Mouse (Mus musculus) kidney, adult 2 months (tissue): ENCODE data around the gene Plac9a.

ENCODE experiments used
- CTCF ChIP-seq: fragments of 200-500 bp; conservative IDR thresholded peaks from 2 replicates; pipeline ENCODE4 v1.5.1; 2011; ENCODE audit warnings: low read depth, mild to moderate bottlenecking, control low read depth, low read length, moderate library complexity, mixed read lengths; ENCODE audit not compliant: insufficient read depth, insufficient read length
- POLR2A ChIP-seq: fragments of 200-500 bp; IDR thresholded peaks from one replicate; pipeline ENCODE4 v1.6.1; 2011; ENCODE audit warnings: low read depth, low read length, control low read depth

DNA sequence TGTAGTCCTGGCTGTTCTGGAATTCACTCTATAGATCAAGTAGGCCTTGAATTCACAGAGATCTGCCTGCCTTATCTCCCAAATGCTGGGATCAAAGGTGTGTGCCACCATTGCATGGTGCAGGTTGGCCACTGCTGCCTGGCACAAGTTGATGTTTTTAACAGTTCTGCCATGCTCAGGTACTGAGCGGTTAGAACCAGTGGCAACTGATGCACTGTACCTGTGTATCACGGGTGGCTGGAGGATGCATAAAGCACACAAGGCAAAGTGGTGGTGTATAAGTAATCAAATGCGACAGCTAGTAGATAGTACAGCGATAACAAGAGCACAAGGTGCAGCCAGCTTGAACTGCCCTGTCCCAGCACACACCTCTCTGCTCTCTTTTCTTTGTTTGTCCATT is 58.5 kb downstream of the Plac9a start:
- no peak for TF ChIP-seq CTCF
- TF ChIP-seq POLR2A: no peak
